ENCODE assay signal across 29 mouse cellular contexts in the genomic region with DNA sequence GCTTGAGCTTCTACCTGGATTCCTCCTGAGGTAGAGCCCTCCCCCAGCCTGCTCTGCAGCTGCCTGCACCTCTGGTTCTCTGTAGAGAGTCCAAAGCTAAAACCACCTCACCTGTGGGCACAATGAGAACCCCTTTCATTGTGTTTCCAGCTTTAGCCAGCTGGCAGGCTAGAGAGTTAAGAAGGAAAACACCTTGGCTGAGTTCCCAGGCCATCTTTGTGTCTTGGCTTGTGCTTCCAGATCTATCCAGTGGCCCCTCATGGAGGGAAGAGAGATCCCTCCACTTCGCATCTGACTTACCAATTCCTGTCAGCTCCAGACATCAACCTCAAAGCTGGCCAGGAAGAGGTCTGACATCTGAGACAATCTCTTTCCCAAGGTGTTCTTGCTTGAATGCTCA. TPM values are rescaled to one million over a fixed set of nuclear protein-coding genes. Genes with fewer than 3 reads are reported as not detected.
A peak's percentile ranks its signal among the peaks of the same experiment; 100 is the strongest.
DNase-seq lines count a peak whose midpoint lies in the region; ATAC-seq and TF ChIP-seq lines count a peak whose summit lies in the region.
"Had no signal": no experiment of that assay in that cellular context is flagged by ENCODE, and none has a peak within 500 bp of the region (broad histone marks: within the 10 kb centered on the region; RNA-seq: fewer than 3 reads in every experiment).

No protein-coding gene starts in this region.

- no peak overlapping the region for H3K27ac ChIP-seq in kidney, embryonic 14.5 days (ENCODE audit: low read depth, low read length)
- no peak overlapping the region for H3K27ac ChIP-seq in limb, embryonic 14.5 days (replicated peaks; ENCODE audit: low read depth, low read length)
- no peak overlapping the region for H3K27ac ChIP-seq in limb, embryonic 10.5 days
- no peak overlapping the region for H3K27ac ChIP-seq in midbrain, embryonic 14.5 days (replicated peaks; ENCODE audit: low read depth, low read length)
- no peak overlapping the region for H3K27ac ChIP-seq in midbrain, embryonic 15.5 days
- H3K27ac ChIP-seq: embryonic facial prominence, embryonic 10.5 days; embryonic facial prominence, embryonic 13.5 days; forebrain, embryonic 12.5 days; forebrain, embryonic 15.5 days; heart, embryonic 15.5 days; hindbrain, embryonic 12.5 days had no signal

- ATAC-seq in cerebellum, adult (ENCODE audit: insufficient number of reproducible peaks, low FRiP score, low TSS enrichment) = no peak
- ATAC-seq in kidney, embryonic 14.5 days (ENCODE audit: low FRiP score, low TSS enrichment) = no peak
- no peak for ATAC-seq in limb, embryonic 14.5 days (ENCODE audit: low FRiP score, low read depth)
- no peak for ATAC-seq in midbrain, embryonic 14.5 days (ENCODE audit: low FRiP score, low TSS enrichment)
- ATAC-seq in midbrain, embryonic 15.5 days (replicated peaks) = no peak
- ATAC-seq: activated CD4-positive, CD25-positive, alpha-beta regulatory T cell, adult 4 months; forebrain, embryonic 15.5 days; hindbrain, embryonic 16.5 days had no signal

- DNase-seq in cerebellum, postnatal 10 days = peak; percentile 40 to 47
- no peak for DNase-seq in kidney, postnatal 4 days
- DNase-seq in limb, embryonic 14.5 days (ENCODE audit: low spot score) = peak; percentile 57
- DNase-seq in limb, embryonic 10.5 days (ENCODE audit: low spot score) = no peak
- peak; percentile 5 for DNase-seq in midbrain, embryonic 14.5 days
- DNase-seq: adrenal gland, adult 8-10 months; adrenal gland, postnatal 25 days; cerebellum, adult 11 months; cerebellum, adult 2 months; cerebellum, adult 9-11 months; cerebellum, postnatal 36 days; embryo, embryonic 11 days; gastrocnemius, postnatal 25 days; heart, adult 18-20 months had no signal

- WGBS in kidney, embryonic 14.5 days = 77% methylated on average over 1 of the region's 1 CpGs
- WGBS in limb, embryonic 14.5 days = 71% methylated on average over 1 of the region's 1 CpGs
- WGBS in limb, embryonic 10.5 days = 83% methylated on average over 1 of the region's 1 CpGs
- 84% methylated on average over 1 of the region's 1 CpGs for WGBS in midbrain, embryonic 14.5 days
- 92% methylated on average over 1 of the region's 1 CpGs for WGBS in midbrain, embryonic 15.5 days

- H3K4me2 ChIP-seq in kidney, embryonic 14.5 days (replicated peaks; ENCODE audit: low read depth, low read length) = no peak overlapping the region
- no peak overlapping the region for H3K4me2 ChIP-seq in limb, embryonic 14.5 days (replicated peaks; ENCODE audit: low read depth, low read length, severe bottlenecking)
- no peak overlapping the region for H3K4me2 ChIP-seq in midbrain, embryonic 14.5 days (ENCODE audit: low read length)
- H3K4me2 ChIP-seq in midbrain, embryonic 15.5 days = no peak overlapping the region
- H3K4me2 ChIP-seq: embryonic facial prominence, embryonic 13.5 days; forebrain, embryonic 12.5 days; forebrain, embryonic 15.5 days; heart, embryonic 12.5 days; heart, embryonic 15.5 days; hindbrain, embryonic 12.5 days had no signal

- no peak overlapping the region for H3K4me3 ChIP-seq in kidney, embryonic 14.5 days (ENCODE audit: low read length)
- H3K4me3 ChIP-seq in limb, embryonic 14.5 days (replicated peaks; ENCODE audit: low read length) = no peak overlapping the region
- H3K4me3 ChIP-seq in limb, embryonic 10.5 days = no peak overlapping the region
- H3K4me3 ChIP-seq in midbrain, embryonic 14.5 days (replicated peaks; ENCODE audit: low read depth, low read length) = no peak overlapping the region
- H3K4me3 ChIP-seq in midbrain, embryonic 15.5 days = no peak overlapping the region
- H3K4me3 ChIP-seq: embryonic facial prominence, embryonic 10.5 days; embryonic facial prominence, embryonic 13.5 days; erythroblast, embryonic 14.5 days; forebrain, embryonic 12.5 days; forebrain, embryonic 15.5 days; heart, embryonic 12.5 days; heart, embryonic 15.5 days; hindbrain, embryonic 12.5 days had no signal

- no peaks in the 10 kb centered on the region for H3K36me3 ChIP-seq in kidney, embryonic 14.5 days (ENCODE audit: control insufficient read depth, insufficient read depth, low read length)
- H3K36me3 ChIP-seq in limb, embryonic 14.5 days (ENCODE audit: control insufficient read depth, insufficient read depth, low read length) = no peaks in the 10 kb centered on the region
- H3K36me3 ChIP-seq in limb, embryonic 10.5 days = no peaks in the 10 kb centered on the region
- no peaks in the 10 kb centered on the region for H3K36me3 ChIP-seq in midbrain, embryonic 14.5 days (ENCODE audit: control insufficient read depth, insufficient read depth, low read length)
- H3K36me3 ChIP-seq in midbrain, embryonic 15.5 days (replicated peaks) = no peaks in the 10 kb centered on the region
- H3K36me3 ChIP-seq: embryonic facial prominence, embryonic 10.5 days; embryonic facial prominence, embryonic 13.5 days; forebrain, embryonic 12.5 days; forebrain, embryonic 15.5 days; heart, embryonic 12.5 days; heart, embryonic 15.5 days; hindbrain, embryonic 12.5 days had no signal

- H3K9me3 ChIP-seq in kidney, embryonic 14.5 days (ENCODE audit: control insufficient read depth, low read length) = no peaks in the 10 kb centered on the region
- no peaks in the 10 kb centered on the region for H3K9me3 ChIP-seq in limb, embryonic 14.5 days (ENCODE audit: control insufficient read depth, low read length)
- H3K9me3 ChIP-seq in limb, embryonic 10.5 days (replicated peaks) = no peaks in the 10 kb centered on the region
- no peaks in the 10 kb centered on the region for H3K9me3 ChIP-seq in midbrain, embryonic 14.5 days (ENCODE audit: control insufficient read depth, low read length)
- H3K9me3 ChIP-seq in midbrain, embryonic 15.5 days = no peaks in the 10 kb centered on the region
- H3K9me3 ChIP-seq: embryonic facial prominence, embryonic 10.5 days; embryonic facial prominence, embryonic 13.5 days; forebrain, embryonic 12.5 days; forebrain, embryonic 15.5 days; heart, embryonic 12.5 days; heart, embryonic 15.5 days; hindbrain, embryonic 12.5 days had no signal

- peaks cover 7% of the 10 kb centered on the region; the same call in 1 of the 2 replicates for H3K4me1 ChIP-seq in kidney, embryonic 14.5 days (ENCODE audit: control insufficient read depth, insufficient read depth, low read length)
- peaks cover 28% of the 10 kb centered on the region for H3K4me1 ChIP-seq in limb, embryonic 14.5 days (ENCODE audit: control insufficient read depth, insufficient read depth, low read length)
- H3K4me1 ChIP-seq in limb, embryonic 10.5 days = peaks cover 37% of the 10 kb centered on the region
- no peaks in the 10 kb centered on the region for H3K4me1 ChIP-seq in midbrain, embryonic 14.5 days (ENCODE audit: control insufficient read depth, insufficient read depth, low read length)
- peaks cover 14% of the 10 kb centered on the region for H3K4me1 ChIP-seq in midbrain, embryonic 15.5 days

- no peaks in the 10 kb centered on the region for H3K27me3 ChIP-seq in kidney, embryonic 14.5 days (ENCODE audit: control insufficient read depth, insufficient read depth, low read length)
- H3K27me3 ChIP-seq in limb, embryonic 14.5 days (ENCODE audit: control insufficient read depth, insufficient read depth, low read length) = no peaks in the 10 kb centered on the region
- H3K27me3 ChIP-seq in limb, embryonic 10.5 days (ENCODE audit: low read depth, poor library complexity, severe bottlenecking) = peaks cover 42% of the 10 kb centered on the region
- no peaks in the 10 kb centered on the region for H3K27me3 ChIP-seq in midbrain, embryonic 14.5 days (ENCODE audit: control insufficient read depth, insufficient read depth, low read length)
- H3K27me3 ChIP-seq in midbrain, embryonic 15.5 days (replicated peaks) = no peaks in the 10 kb centered on the region; the same call in 1 of the 2 replicates
- H3K27me3 ChIP-seq: heart, embryonic 12.5 days; heart, embryonic 15.5 days had no signal

- 0 out of 2 replicates have a peak overlapping the region, but pooled peaks have one; percentile 0 for H3K9ac ChIP-seq in kidney, embryonic 14.5 days (ENCODE audit: low read depth, low read length)
- H3K9ac ChIP-seq in limb, embryonic 14.5 days (ENCODE audit: low read depth, low read length, severe bottlenecking) = no peak overlapping the region
- H3K9ac ChIP-seq in midbrain, embryonic 14.5 days (replicated peaks; ENCODE audit: low read length) = no peak overlapping the region
- no peak overlapping the region for H3K9ac ChIP-seq in midbrain, embryonic 15.5 days
- H3K9ac ChIP-seq: embryonic facial prominence, embryonic 13.5 days; forebrain, embryonic 12.5 days; forebrain, embryonic 15.5 days; heart, embryonic 12.5 days; heart, embryonic 15.5 days; hindbrain, embryonic 12.5 days had no signal

- TF ChIP-seq POLR2A in limb, embryonic 14.5 days (IDR thresholded peaks at IDR 0.05; ENCODE audit: borderline replicate concordance, extremely low read depth, insufficient read depth, insufficient read length) = no peak

RNA-seq across cellular contexts. Expression of gene Prss42, which starts 19.9 kb away (rescaled TPM):
- not detected in 2 replicates for polyA plus RNA-seq in kidney, embryonic 14.5 days (2014; fragmentation: Nextera tagmentation; extraction: Ambion mirVana)
- polyA plus RNA-seq in limb, embryonic 14.5 days (2012; rRNA removed) = 0.04 TPM in 1 of 2 replicates, not detected in the other
- not detected in 2 replicates for polyA plus RNA-seq in limb, embryonic 14.5 days (2014; fragmentation: Nextera tagmentation; extraction: Ambion mirVana)
- polyA plus RNA-seq in limb, embryonic 10.5 days (2016; fragmentation: Nextera tagmentation; extraction: Ambion mirVana) = not detected in 2 replicates
- not detected in 2 replicates for polyA plus RNA-seq in midbrain, embryonic 14.5 days (2014; fragmentation: Nextera tagmentation; extraction: Ambion mirVana)
- polyA plus RNA-seq in midbrain, embryonic 15.5 days (2015; fragmentation: Nextera tagmentation; extraction: Ambion mirVana) = not detected in 2 replicates
- polyA plus RNA-seq: activated CD4-positive, CD25-positive, alpha-beta regulatory T cell, adult 4 months; cerebellum, adult 2 months; cortical plate, adult 2 months; embryonic facial prominence, embryonic 10.5 days; embryonic facial prominence, embryonic 13.5 days; erythroblast, embryonic 14.5 days; forebrain, embryonic 12.5 days; forebrain, embryonic 15.5 days; hindbrain, embryonic 12.5 days; hindbrain, embryonic 16.5 days had no signal

RNA-seq across cellular contexts. Expression of gene Pth1r, which starts 31.2 kb away (rescaled TPM):
- polyA plus RNA-seq in kidney, embryonic 14.5 days (2014; fragmentation: Nextera tagmentation; extraction: Ambion mirVana) = 27.3 and 40.9 TPM in 2 replicates
- polyA plus RNA-seq in limb, embryonic 14.5 days (2012; rRNA removed) = 149 and 203 TPM in 2 replicates
- 96.9 and 99.1 TPM in 2 replicates for polyA plus RNA-seq in limb, embryonic 14.5 days (2014; fragmentation: Nextera tagmentation; extraction: Ambion mirVana)
- polyA plus RNA-seq in limb, embryonic 10.5 days (2016; fragmentation: Nextera tagmentation; extraction: Ambion mirVana) = 36.3 and 49.2 TPM in 2 replicates
- polyA plus RNA-seq in midbrain, embryonic 14.5 days (2014; fragmentation: Nextera tagmentation; extraction: Ambion mirVana) = 5.8 and 9.3 TPM in 2 replicates
- 8.7 and 9.2 TPM in 2 replicates for polyA plus RNA-seq in midbrain, embryonic 15.5 days (2015; fragmentation: Nextera tagmentation; extraction: Ambion mirVana)
- polyA plus RNA-seq: activated CD4-positive, CD25-positive, alpha-beta regulatory T cell, adult 4 months; erythroblast, embryonic 14.5 days had no signal

RNA-seq across cellular contexts. Expression of gene Prss44, which starts 35.7 kb away (rescaled TPM):
- polyA plus RNA-seq in kidney, embryonic 14.5 days (2014; fragmentation: Nextera tagmentation; extraction: Ambion mirVana) = not detected in 2 replicates
- polyA plus RNA-seq in limb, embryonic 14.5 days (2012; rRNA removed) = not detected in 2 replicates
- not detected in 2 replicates for polyA plus RNA-seq in limb, embryonic 14.5 days (2014; fragmentation: Nextera tagmentation; extraction: Ambion mirVana)
- not detected in 2 replicates for polyA plus RNA-seq in limb, embryonic 10.5 days (2016; fragmentation: Nextera tagmentation; extraction: Ambion mirVana)
- polyA plus RNA-seq in midbrain, embryonic 14.5 days (2014; fragmentation: Nextera tagmentation; extraction: Ambion mirVana) = not detected in 2 replicates
- not detected in 2 replicates for polyA plus RNA-seq in midbrain, embryonic 15.5 days (2015; fragmentation: Nextera tagmentation; extraction: Ambion mirVana)
- polyA plus RNA-seq: cerebellum, adult 2 months; cortical plate, adult 2 months; embryonic facial prominence, embryonic 10.5 days; embryonic facial prominence, embryonic 13.5 days; forebrain, embryonic 12.5 days; forebrain, embryonic 15.5 days; gonadal fat pad, adult 2 months; heart, embryonic 12.5 days; heart, embryonic 15.5 days; hindbrain, embryonic 12.5 days; hindbrain, embryonic 16.5 days had no signal

RNA-seq across cellular contexts. Expression of gene Myl3, which starts 36.4 kb away (rescaled TPM):
- 0.96 and 1.4 TPM in 2 replicates for polyA plus RNA-seq in kidney, embryonic 14.5 days (2014; fragmentation: Nextera tagmentation; extraction: Ambion mirVana)
- 18.9 and 26.1 TPM in 2 replicates for polyA plus RNA-seq in limb, embryonic 14.5 days (2012; rRNA removed)
- 16.4 and 28.1 TPM in 2 replicates for polyA plus RNA-seq in limb, embryonic 14.5 days (2014; fragmentation: Nextera tagmentation; extraction: Ambion mirVana)
- polyA plus RNA-seq in limb, embryonic 10.5 days (2016; fragmentation: Nextera tagmentation; extraction: Ambion mirVana) = 1.7 and 3.5 TPM in 2 replicates
- polyA plus RNA-seq in midbrain, embryonic 14.5 days (2014; fragmentation: Nextera tagmentation; extraction: Ambion mirVana) = 0.25 TPM in 1 of 2 replicates, not detected in the other
- 0.56 and 2.0 TPM in 2 replicates for polyA plus RNA-seq in midbrain, embryonic 15.5 days (2015; fragmentation: Nextera tagmentation; extraction: Ambion mirVana)
- polyA plus RNA-seq: activated CD4-positive, CD25-positive, alpha-beta regulatory T cell, adult 4 months; erythroblast, embryonic 14.5 days had no signal

RNA-seq across cellular contexts. Expression of gene Prss43, which starts 48.4 kb away (rescaled TPM):
- polyA plus RNA-seq in kidney, embryonic 14.5 days (2014; fragmentation: Nextera tagmentation; extraction: Ambion mirVana) = not detected in 2 replicates
- polyA plus RNA-seq in limb, embryonic 14.5 days (2012; rRNA removed) = not detected in 2 replicates
- not detected in 2 replicates for polyA plus RNA-seq in limb, embryonic 14.5 days (2014; fragmentation: Nextera tagmentation; extraction: Ambion mirVana)
- polyA plus RNA-seq in limb, embryonic 10.5 days (2016; fragmentation: Nextera tagmentation; extraction: Ambion mirVana) = not detected in 2 replicates
- not detected in 2 replicates for polyA plus RNA-seq in midbrain, embryonic 14.5 days (2014; fragmentation: Nextera tagmentation; extraction: Ambion mirVana)
- not detected in 2 replicates for polyA plus RNA-seq in midbrain, embryonic 15.5 days (2015; fragmentation: Nextera tagmentation; extraction: Ambion mirVana)
- polyA plus RNA-seq: activated CD4-positive, CD25-positive, alpha-beta regulatory T cell, adult 4 months; embryonic facial prominence, embryonic 10.5 days; embryonic facial prominence, embryonic 13.5 days; erythroblast, embryonic 14.5 days; forebrain, embryonic 12.5 days; forebrain, embryonic 15.5 days; heart, embryonic 12.5 days; heart, embryonic 15.5 days; hindbrain, embryonic 12.5 days had no signal

Comparison
In these comparisons a context has a peak if more than half of its experiments do, and no peak if none do; other contexts are left out.
1. DNase-seq: peak in cerebellum, postnatal 10 days (2 of 2), limb, embryonic 14.5 days (single experiment) and midbrain, embryonic 14.5 days (single experiment); none in kidney, postnatal 4 days (0 of 2) and limb, embryonic 10.5 days (single experiment).